In genomic region chr8:45709734-45710133, GRCm38 (mm10) we compare ENCODE assay signal across 23 mouse cellular contexts.
DNase-seq lines count a peak whose midpoint lies in the region; ATAC-seq and TF ChIP-seq lines count a peak whose summit lies in the region.
"Had no signal": no experiment of that assay in that cellular context is flagged by ENCODE, and none has a peak within 500 bp of the region (broad histone marks: within the 10 kb centered on the region; RNA-seq: fewer than 3 reads in every experiment).

No protein-coding gene starts in this region.

- peak; percentile 25 for DNase-seq in adrenal gland, postnatal 14 days
- no peak for DNase-seq in adrenal gland, adult 18-20 months (ENCODE audit: low spot score in 2 of 2)
- DNase-seq in kidney, postnatal 0 days (ENCODE audit: low spot score): peak; percentile 82
- DNase-seq in Muller cell, postnatal 12 days (ENCODE audit: inconsistent ontology term): peak; percentile 75
- peak; percentile 76 for DNase-seq in fibroblast of lung, adult 2 months (ENCODE audit: low read depth)
- DNase-seq: B cell, adult 2 months; cerebellum, adult 11-12 months; cerebellum, postnatal 36 days; gastrocnemius, postnatal 36 days; heart, postnatal 14 days; right cerebral cortex, adult 18-20 months; thymus, postnatal 4 days had no signal

- no peaks in the 10 kb centered on the region for H3K9me3 ChIP-seq in kidney, postnatal 0 days (replicated peaks; ENCODE audit: low read length)
- no peaks in the 10 kb centered on the region for H3K9me3 ChIP-seq in kidney, embryonic 15.5 days (replicated peaks)
- H3K9me3 ChIP-seq: heart, embryonic 10.5 days; hindbrain, embryonic 12.5 days; lung, embryonic 15.5 days; midbrain, embryonic 12.5 days; neural tube, embryonic 13.5 days had no signal

- TF ChIP-seq CTCF in kidney, postnatal 0 days (IDR thresholded peaks at IDR 0.05; ENCODE audit: low read depth): no peak

- H3K4me2 ChIP-seq in kidney, postnatal 0 days (ENCODE audit: low read length): no peak overlapping the region
- no peak overlapping the region for H3K4me2 ChIP-seq in kidney, embryonic 15.5 days
- H3K4me2 ChIP-seq: hindbrain, embryonic 12.5 days; lung, embryonic 15.5 days; midbrain, embryonic 12.5 days; neural tube, embryonic 13.5 days had no signal

- no peak overlapping the region for H3K9ac ChIP-seq in kidney, postnatal 0 days (ENCODE audit: low read depth, low read length)
- no peak overlapping the region for H3K9ac ChIP-seq in kidney, embryonic 15.5 days
- H3K9ac ChIP-seq: hindbrain, embryonic 12.5 days; liver, embryonic 14.5 days; lung, embryonic 15.5 days; midbrain, embryonic 12.5 days; neural tube, embryonic 13.5 days had no signal

- 33% methylated on average over 4 of the region's 4 CpGs for WGBS in kidney, postnatal 0 days
- 33% methylated on average over 4 of the region's 4 CpGs for WGBS in kidney, embryonic 15.5 days

- H3K4me1 ChIP-seq in kidney, postnatal 0 days (replicated peaks; ENCODE audit: insufficient read depth, low read length): no peaks in the 10 kb centered on the region
- peaks cover 5% of the 10 kb centered on the region for H3K4me1 ChIP-seq in kidney, embryonic 15.5 days
- H3K4me1 ChIP-seq: heart, embryonic 10.5 days had no signal

- no peak overlapping the region for H3K27ac ChIP-seq in kidney, postnatal 0 days
- H3K27ac ChIP-seq in kidney, embryonic 15.5 days: no peak overlapping the region
- H3K27ac ChIP-seq: heart, embryonic 10.5 days; hindbrain, embryonic 12.5 days; liver, embryonic 14.5 days; lung, embryonic 15.5 days; midbrain, embryonic 12.5 days; neural tube, embryonic 13.5 days had no signal

- ATAC-seq in kidney, postnatal 0 days (replicated peaks; ENCODE audit: low FRiP score, low read depth): no peak
- ATAC-seq in kidney, embryonic 15.5 days (replicated peaks; ENCODE audit: low FRiP score): no peak
- ATAC-seq in megakaryocyte progenitor cell, adult 5-6 weeks (replicated peaks; ENCODE audit: poor library complexity): no peak
- ATAC-seq: activated CD4-positive, CD25-positive, alpha-beta regulatory T cell, adult 4 months; forebrain, embryonic 14.5 days had no signal

- H3K36me3 ChIP-seq in kidney, postnatal 0 days (ENCODE audit: insufficient read depth, low read length): no peaks in the 10 kb centered on the region
- no peaks in the 10 kb centered on the region for H3K36me3 ChIP-seq in kidney, embryonic 15.5 days
- H3K36me3 ChIP-seq: hindbrain, embryonic 12.5 days; lung, embryonic 15.5 days; midbrain, embryonic 12.5 days; neural tube, embryonic 13.5 days had no signal

- H3K27me3 ChIP-seq in kidney, postnatal 0 days (ENCODE audit: insufficient read depth, low read length): no peaks in the 10 kb centered on the region
- H3K27me3 ChIP-seq in kidney, embryonic 15.5 days: no peaks in the 10 kb centered on the region
- H3K27me3 ChIP-seq: hindbrain, embryonic 12.5 days; lung, embryonic 15.5 days; midbrain, embryonic 12.5 days; neural tube, embryonic 13.5 days had no signal

- H3K4me3 ChIP-seq in kidney, postnatal 0 days (replicated peaks; ENCODE audit: low read depth, low read length): no peak overlapping the region
- H3K4me3 ChIP-seq in kidney, embryonic 15.5 days (replicated peaks): no peak overlapping the region
- H3K4me3 ChIP-seq: erythroblast, embryonic 14.5 days; heart, embryonic 10.5 days; hindbrain, embryonic 12.5 days; lung, embryonic 15.5 days; midbrain, embryonic 12.5 days; neural tube, embryonic 13.5 days had no signal

Comparison
In these comparisons a context has a peak if more than half of its experiments do, and no peak if none do; other contexts are left out.
1. DNase-seq: peak in adrenal gland, postnatal 14 days (single experiment), kidney, postnatal 0 days (single experiment), Muller cell, postnatal 12 days (single experiment) and fibroblast of lung, adult 2 months (single experiment); none in adrenal gland, adult 18-20 months (0 of 2).